ENCODE assay signal across 12 mouse cellular contexts in the genomic region with DNA sequence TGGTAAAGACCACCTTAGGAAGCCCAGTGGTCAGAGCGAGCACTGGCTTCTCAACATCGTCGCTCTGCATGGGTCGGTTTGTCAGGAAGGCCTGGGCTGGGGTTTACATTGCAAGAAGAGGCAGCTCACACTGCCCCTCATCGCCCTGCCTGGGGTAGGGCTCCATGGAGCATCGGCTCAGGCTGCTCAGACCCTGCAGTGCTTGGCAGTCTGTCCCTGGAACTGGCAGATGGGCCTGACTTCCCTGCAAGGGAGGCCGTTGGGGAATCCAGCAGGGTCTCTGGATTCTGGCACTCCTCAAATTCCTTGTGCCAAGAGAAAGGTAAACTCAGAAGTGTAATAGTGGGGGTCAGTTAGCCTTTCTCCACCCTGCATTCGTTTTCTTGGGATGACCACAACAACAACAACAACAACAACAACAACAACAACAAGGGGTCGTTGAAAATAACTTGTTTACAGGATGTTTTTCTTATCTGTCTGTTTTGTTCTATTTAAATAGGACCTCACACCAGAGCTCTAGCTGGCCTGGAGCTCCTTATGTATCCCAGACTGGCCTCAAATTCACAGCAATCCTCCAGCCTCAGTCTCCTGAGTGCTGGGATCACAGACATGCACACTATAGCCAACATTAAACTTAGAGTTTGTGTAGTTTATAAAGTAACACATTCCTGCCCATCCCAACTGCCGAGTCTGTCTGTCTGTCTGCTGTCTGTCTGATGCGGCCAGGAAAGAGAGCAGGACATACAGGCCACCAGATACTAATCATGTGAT.
DNase-seq lines count a peak whose midpoint lies in the region; ATAC-seq and TF ChIP-seq lines count a peak whose summit lies in the region.
"Had no signal": no experiment of that assay in that cellular context is flagged by ENCODE, and none has a peak within 500 bp of the region (broad histone marks: within the 10 kb centered on the region; RNA-seq: fewer than 3 reads in every experiment).

No protein-coding gene starts in this region.

- no peak overlapping the region for H3K9ac ChIP-seq in hindbrain, embryonic 11.5 days (ENCODE audit: low read depth, low read length)
- no peak overlapping the region for H3K9ac ChIP-seq in hindbrain, embryonic 15.5 days

- H3K4me1 ChIP-seq in hindbrain, embryonic 10.5 days (replicated peaks): peaks cover 34% of the 10 kb centered on the region
- peaks cover 3% of the 10 kb centered on the region; the same call in 1 of the 2 replicates for H3K4me1 ChIP-seq in hindbrain, embryonic 11.5 days (replicated peaks; ENCODE audit: control insufficient read depth, insufficient read depth, low read length)
- H3K4me1 ChIP-seq in cortical plate, adult 2 months (ENCODE audit: control insufficient read depth, insufficient read depth, low read length): peaks cover 5% of the 10 kb centered on the region; the same call in 1 of the 2 replicates
- H3K4me1 ChIP-seq in hindbrain, embryonic 15.5 days (replicated peaks): peaks cover 14% of the 10 kb centered on the region

- H3K27ac ChIP-seq in hindbrain, embryonic 10.5 days: peak overlapping the region; percentile 95
- no peak overlapping the region; the same call in 1 of the 2 replicates for H3K27ac ChIP-seq in hindbrain, embryonic 11.5 days (ENCODE audit: low read depth, low read length)
- peak overlapping the region; percentile 26 for H3K27ac ChIP-seq in cortical plate, adult 2 months (ENCODE audit: insufficient read depth, low read length)
- peak overlapping the region; percentile 69 for H3K27ac ChIP-seq in hindbrain, embryonic 15.5 days (replicated peaks)

- TF ChIP-seq POLR2A in brain, embryonic 14.5 days (IDR thresholded peaks at IDR 0.05; ENCODE audit: borderline replicate concordance, extremely low read depth, insufficient read depth, insufficient read length, poor library complexity, severe bottlenecking): no peak
- no peak for TF ChIP-seq POLR2A in cortical plate, adult 2 months (IDR thresholded peaks at IDR 0.05; ENCODE audit: extremely low read depth, insufficient read depth, low read length)

- ATAC-seq in hindbrain, embryonic 11.5 days (ENCODE audit: low FRiP score): no peak
- ATAC-seq in hindbrain, embryonic 15.5 days (ENCODE audit: low FRiP score, low read depth): no peak
- ATAC-seq: intestine, embryonic 16.5 days had no signal

- H3K4me3 ChIP-seq in hindbrain, embryonic 10.5 days: no peak overlapping the region
- H3K4me3 ChIP-seq in hindbrain, embryonic 11.5 days (ENCODE audit: low read depth, low read length): no peak overlapping the region
- no peak overlapping the region for H3K4me3 ChIP-seq in cortical plate, adult 2 months (ENCODE audit: insufficient read depth, low read length)
- H3K4me3 ChIP-seq in hindbrain, embryonic 15.5 days: no peak overlapping the region

- H3K9me3 ChIP-seq in hindbrain, embryonic 10.5 days: no peaks in the 10 kb centered on the region
- no peaks in the 10 kb centered on the region for H3K9me3 ChIP-seq in hindbrain, embryonic 11.5 days (ENCODE audit: control insufficient read depth, low read length)
- no peaks in the 10 kb centered on the region for H3K9me3 ChIP-seq in hindbrain, embryonic 15.5 days

- no peak for TF ChIP-seq CTCF in brain, embryonic 14.5 days (IDR thresholded peaks at IDR 0.05; ENCODE audit: borderline replicate concordance, extremely low read depth, insufficient read depth, insufficient read length)
- TF ChIP-seq CTCF in cortical plate, adult 2 months (IDR thresholded peaks at IDR 0.05; ENCODE audit: extremely low read depth, insufficient read depth, low read length): no peak

- intact Hi-C loops in heart, postnatal 14 days (cut with DNase I): no loop called here

- 78% methylated on average over 11 of the region's 11 CpGs for WGBS in hindbrain, embryonic 10.5 days
- 82% methylated on average over 11 of the region's 11 CpGs for WGBS in hindbrain, embryonic 11.5 days
- WGBS in hindbrain, embryonic 15.5 days: 66% methylated on average over 11 of the region's 11 CpGs

- H3K36me3 ChIP-seq in hindbrain, embryonic 10.5 days: peaks cover 5% of the 10 kb centered on the region; the same call in 1 of the 2 replicates
- no peaks in the 10 kb centered on the region for H3K36me3 ChIP-seq in hindbrain, embryonic 11.5 days (ENCODE audit: control insufficient read depth, insufficient read depth, low read length)
- 0 out of 2 replicates have a peak, but pooled peaks cover 5% of the 10 kb centered on the region for H3K36me3 ChIP-seq in hindbrain, embryonic 15.5 days

- H3K27me3 ChIP-seq in hindbrain, embryonic 10.5 days (ENCODE audit: insufficient read depth, poor library complexity, severe bottlenecking): no peaks in the 10 kb centered on the region
- H3K27me3 ChIP-seq in hindbrain, embryonic 11.5 days (ENCODE audit: control insufficient read depth, insufficient read depth, low read length): 0 out of 2 replicates have a peak, but pooled peaks cover 2% of the 10 kb centered on the region
- no peaks in the 10 kb centered on the region for H3K27me3 ChIP-seq in hindbrain, embryonic 15.5 days

- H3K4me2 ChIP-seq in hindbrain, embryonic 11.5 days (replicated peaks; ENCODE audit: low read depth, low read length): no peak overlapping the region
- H3K4me2 ChIP-seq in hindbrain, embryonic 15.5 days: no peak overlapping the region
- H3K4me2 ChIP-seq: heart, embryonic 11.5 days had no signal

- no peak for DNase-seq in hindbrain, embryonic 10.5 days (ENCODE audit: low spot score)
- no peak for DNase-seq in hindbrain, embryonic 11.5 days (ENCODE audit: low spot score)
- peak; percentile 61 for DNase-seq in brain, embryonic 14.5 days (ENCODE audit: low read depth)
- DNase-seq in gastrocnemius, postnatal 10 days: no peak
- DNase-seq in thymus, postnatal 4 days: no peak
- no peak for DNase-seq in heart, postnatal 14 days
- DNase-seq: adrenal gland, adult 8-10 months; lung, postnatal 14 days had no signal
